Mouse (Mus musculus): Measurements from ENCODE around the gene Ak4. TPM values are rescaled to one million over a fixed set of nuclear protein-coding genes. Genes with fewer than 3 reads are reported as not detected.

Gene Ak4
- total RNA-seq, 2 experiments from 2014 or later = 0.61 TPM; not detected in 1

DNA sequence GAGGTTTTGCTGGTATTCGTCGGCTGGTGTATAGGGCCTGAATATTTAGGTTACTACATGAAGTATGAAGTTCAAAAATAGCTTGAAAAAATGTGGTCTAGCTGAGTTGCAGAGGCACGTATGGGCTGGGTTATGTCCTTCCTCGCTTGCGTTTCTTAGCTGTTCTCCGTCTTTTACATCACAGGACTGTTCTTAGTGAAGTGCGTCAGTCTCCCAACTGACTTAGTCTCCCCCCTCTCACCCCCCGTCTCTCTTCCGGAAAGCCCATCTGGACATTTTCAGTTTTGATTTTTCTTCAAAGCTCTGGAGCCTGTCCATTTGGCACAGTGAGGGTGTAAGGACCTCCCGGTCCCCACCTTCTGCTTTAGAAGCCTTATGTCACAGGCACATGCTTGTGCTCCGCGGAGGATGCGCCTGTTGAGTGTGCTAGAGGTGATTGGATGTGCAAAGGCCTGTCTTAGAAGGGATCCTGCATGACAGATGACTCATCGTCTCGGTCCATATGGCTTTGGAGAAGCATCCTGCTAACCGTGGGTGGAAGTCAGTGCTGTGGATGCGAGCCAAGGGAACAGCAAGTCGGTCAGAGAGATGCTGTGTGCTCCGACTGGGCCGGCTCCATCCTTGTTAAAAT is 31.2 kb downstream of the Ak4 start:
- no peak for ATAC-seq (replicated peaks; ENCODE audit: low FRiP score, low TSS enrichment, poor library complexity, severe bottlenecking)

DNA sequence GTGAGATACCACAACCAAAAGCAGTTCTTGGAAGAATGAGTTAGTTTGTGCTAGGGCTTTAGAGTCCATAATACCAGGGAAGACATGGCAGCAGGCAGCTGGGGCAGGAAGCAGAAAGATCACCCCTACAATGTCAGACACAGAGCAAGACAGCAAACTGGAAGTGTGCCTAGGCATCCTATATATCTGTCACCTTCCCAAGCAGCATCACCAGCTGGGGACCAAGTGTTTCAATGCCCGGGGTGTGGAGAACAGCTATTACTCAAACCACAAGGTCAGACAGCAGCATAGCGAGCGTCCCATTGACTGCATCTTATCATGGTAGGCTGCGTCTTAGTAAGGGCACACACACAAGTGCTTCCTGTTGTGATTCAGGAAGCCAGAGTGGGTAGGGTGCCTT is 32.0 kb downstream of the Ak4 start:
- no peak for ATAC-seq (replicated peaks; ENCODE audit: low FRiP score, low TSS enrichment, poor library complexity, severe bottlenecking)

DNA sequence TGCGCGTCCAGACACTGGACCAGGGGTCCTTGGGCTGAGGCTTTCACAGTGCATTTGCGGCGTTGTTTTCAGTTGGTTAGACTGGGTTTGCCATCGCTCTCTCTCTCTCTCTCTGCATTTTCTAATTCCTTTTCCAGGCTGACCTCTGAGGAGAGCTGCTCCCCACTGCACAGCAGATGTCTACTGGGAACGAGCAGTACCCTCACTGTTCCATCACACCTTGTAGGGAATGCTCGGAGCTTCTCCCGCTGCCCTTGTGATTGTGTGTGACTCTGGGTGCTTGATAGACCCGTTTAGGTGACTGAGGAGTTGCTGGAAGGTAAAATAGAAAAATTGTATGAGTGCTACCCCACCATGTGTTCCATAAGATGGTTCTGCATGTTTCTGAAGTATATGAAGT is 33.8 kb downstream of the Ak4 start:
- no peak for ATAC-seq (replicated peaks; ENCODE audit: low FRiP score, low TSS enrichment, poor library complexity, severe bottlenecking)

DNA sequence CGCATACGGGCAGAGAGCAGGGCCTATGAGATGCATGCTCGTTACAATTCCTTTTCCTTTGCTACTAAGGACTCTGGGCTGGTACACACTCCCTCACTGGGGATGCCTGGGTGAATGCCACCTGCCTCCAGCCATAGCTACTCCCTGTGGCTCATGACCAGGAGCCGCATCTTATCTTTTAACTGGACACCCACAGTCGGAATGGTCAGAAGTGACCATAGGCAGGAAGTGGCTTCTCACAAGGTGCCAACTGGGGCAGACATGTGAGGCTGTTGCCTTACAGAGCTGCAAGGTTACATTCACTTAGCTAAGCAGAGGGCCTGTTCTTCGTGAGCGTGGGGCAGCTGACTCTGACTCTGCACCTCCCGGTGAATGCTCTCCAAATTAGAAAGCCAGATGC is 38.1 kb downstream of the Ak4 start:
- ATAC-seq (replicated peaks; ENCODE audit: low FRiP score, low TSS enrichment, poor library complexity, severe bottlenecking) = no peak

DNA sequence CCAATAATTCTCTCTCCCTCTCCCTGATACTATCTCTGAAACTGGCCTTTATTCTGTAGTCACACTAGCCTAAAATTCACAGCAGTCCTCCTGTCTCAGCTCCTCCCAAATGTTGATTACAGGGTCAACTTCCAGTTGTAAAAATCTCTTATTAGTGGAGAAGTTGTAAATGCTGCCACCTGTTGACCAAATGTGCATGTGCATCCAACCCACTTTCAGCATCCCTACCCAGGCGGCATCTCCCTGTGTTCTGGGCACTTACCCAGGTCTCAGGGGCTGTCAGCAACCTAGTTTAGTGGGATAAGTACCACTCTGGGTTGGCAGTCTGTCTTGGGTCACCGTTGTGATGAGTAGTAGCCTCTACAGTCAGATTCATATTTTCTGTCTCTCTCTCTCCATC is 39.3 kb downstream of the Ak4 start:
- ATAC-seq (replicated peaks; ENCODE audit: low FRiP score, low TSS enrichment, poor library complexity, severe bottlenecking) = peak; percentile 75

DNA sequence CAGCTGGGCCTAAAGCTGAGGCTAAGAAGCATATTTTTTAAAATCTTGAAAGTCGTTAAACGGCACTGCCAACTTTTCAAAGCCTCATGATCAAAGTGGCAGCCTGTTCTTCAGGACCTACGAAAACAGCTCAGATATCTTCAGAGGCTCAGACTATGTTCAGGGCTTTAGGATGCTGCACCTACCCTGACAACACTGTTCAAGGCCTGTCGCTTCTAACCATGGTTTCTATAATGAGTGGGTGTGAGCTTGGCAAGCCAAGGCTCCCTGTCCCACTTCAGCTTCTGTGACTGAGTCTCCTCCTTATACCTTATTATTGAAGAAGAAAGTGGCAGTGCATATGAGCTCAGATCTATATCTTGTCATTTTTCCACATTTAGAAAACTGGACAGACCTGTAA is 40.3 kb downstream of the Ak4 start:
- no peak for ATAC-seq (replicated peaks; ENCODE audit: low FRiP score, low TSS enrichment, poor library complexity, severe bottlenecking)

DNA sequence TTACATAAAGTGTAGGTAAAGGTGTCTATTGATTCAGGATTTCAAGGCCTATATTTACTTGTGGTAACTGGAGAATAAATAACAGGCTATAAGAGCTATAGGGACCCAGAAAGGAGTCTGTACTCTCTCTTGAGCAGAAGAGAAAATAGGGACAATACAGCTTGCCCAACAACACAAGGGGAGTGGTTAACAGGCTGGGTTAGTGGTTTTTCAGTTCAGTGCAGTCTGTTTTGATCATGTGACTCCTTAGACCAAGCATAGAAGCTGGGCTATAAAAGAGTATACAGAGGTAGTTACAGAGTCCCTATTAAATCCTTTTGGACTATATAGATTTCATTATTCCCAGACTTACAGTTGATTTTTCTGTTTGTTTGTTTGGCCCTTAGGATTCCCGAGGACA is 41.0 kb downstream of the Ak4 start:
- no peak for ATAC-seq (replicated peaks; ENCODE audit: low FRiP score, low TSS enrichment, poor library complexity, severe bottlenecking)

DNA sequence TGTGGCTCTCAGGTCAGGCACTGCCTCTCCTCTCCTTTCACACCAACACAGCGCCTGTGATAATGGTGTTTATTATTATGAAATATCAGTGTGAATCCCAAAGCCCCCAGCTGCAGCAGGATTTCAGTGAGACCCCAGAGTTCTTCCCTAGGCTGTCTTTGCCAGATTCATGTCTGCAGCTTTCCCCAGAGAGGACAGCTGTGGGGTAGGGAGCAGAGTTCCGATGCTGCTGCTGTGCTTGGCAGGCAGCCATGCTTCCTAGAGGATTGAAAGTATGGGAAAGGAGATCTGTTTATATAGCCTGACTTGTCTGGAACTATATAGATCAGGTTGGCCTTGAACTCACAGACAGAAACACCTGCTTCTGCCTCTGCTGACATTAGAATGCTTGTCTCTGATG is 43.0 kb downstream of the Ak4 start:
- ATAC-seq (replicated peaks; ENCODE audit: low FRiP score, low TSS enrichment, poor library complexity, severe bottlenecking) = no peak

DNA sequence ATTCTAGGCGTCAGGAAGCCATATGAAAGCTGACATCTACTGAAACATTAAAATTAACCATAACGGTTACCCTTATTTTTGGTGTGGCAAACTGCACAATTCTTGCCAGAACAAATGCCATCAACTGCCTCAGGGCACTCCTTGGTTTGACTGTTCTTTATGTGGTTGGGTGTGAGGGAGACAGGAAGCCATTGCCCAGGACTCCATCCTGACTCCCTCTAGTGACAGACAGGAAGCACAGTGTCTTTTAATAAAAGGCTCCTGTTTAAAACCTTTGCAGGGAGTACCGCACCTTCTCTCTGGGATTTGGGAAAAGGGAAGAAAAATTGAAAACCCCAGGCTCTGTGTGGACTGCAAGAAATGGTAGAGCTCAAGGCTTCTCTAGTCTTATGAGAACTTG is 47.2 kb downstream of the Ak4 start:
- ATAC-seq (replicated peaks; ENCODE audit: low FRiP score, low TSS enrichment, poor library complexity, severe bottlenecking) = no peak

DNA sequence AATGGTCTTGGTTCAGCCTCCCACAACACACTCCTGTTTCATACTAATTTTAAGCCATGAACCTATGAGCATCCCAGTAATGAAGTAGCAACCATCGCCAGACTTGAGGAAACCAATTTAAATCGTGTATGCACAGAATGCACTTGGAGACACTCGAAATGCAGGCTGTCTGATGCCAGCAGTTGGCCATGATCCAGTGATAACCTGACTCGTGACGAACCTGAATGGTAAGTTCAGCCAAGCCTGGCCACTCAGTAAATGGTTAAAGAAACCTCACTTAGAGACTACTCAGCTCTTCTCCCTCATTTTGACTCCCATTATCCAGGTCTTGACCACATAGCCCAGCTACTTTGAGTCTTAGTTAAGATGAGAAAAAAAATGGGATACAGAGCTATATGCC is 50.2 kb downstream of the Ak4 start:
- ATAC-seq (replicated peaks; ENCODE audit: low FRiP score, low TSS enrichment, poor library complexity, severe bottlenecking) = no peak

DNA sequence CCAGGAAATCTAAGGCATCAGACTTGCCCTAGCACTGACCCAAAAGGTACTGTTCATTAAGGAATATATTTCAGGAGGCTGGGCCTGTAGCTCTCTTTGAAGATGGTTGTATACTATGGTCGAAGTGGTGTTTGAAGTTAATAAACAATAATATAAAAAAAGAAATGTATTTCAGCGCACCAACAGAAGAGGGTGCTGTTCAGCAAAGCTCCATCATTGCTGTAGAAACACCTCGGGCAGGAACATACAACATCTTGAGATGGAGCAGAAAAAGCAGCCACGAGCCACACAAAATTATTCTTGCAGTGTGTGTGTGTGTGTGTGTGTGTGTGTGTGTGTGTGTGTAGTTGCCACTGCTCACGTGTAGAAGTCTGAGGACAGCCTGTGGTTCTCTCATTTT is 51.5 kb downstream of the Ak4 start:
- ATAC-seq (replicated peaks; ENCODE audit: low FRiP score, low TSS enrichment, poor library complexity, severe bottlenecking) = peak; percentile 71

DNA sequence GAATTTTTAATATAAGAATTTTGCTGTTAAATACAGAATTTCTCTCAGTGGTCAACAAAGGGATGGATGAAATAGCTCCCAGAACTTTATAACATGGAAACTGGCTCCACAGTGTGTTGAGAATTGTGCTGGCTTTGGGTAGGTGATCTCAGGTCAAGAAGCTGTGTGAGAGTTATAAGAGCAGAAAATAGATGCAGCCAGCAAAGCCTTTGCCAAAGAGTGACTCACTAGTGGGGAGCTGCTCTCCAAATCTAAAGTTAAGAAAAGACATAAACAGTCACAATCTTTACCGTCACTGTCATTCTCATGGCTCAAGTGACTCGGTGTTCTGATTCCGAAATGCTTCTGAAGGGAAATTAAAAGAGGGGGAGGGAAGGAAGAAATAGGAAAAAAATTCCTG is 53.7 kb downstream of the Ak4 start:
- ATAC-seq (replicated peaks; ENCODE audit: low FRiP score, low TSS enrichment, poor library complexity, severe bottlenecking) = no peak

DNA sequence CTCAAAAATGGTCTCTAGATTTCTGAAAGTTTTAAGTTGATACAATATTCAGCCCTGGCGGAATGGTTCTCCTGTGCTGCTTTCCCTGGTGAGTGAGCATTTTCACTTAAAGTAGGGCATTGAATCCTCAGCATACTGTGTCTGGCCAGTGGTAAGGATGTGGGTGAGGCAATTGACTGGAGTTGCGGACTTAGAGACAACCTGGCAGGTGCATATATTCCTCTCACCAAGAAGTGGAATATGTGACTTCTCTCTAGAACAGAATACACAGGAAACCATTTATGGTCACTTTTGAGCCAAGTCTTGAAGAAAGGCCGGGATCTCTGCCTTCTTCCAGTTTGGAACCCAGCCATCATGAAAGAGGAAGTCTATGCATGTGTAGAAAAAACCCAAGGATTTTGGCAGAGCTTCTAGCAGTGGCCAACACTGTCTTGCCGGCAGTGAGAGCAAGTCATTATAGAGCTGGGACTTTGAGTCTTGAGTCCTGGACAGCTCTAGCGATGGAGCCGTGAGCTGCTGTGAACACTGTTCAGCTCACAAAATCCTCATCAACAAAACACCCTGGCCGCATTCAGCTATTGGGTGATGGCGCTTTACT is 71.3 kb downstream of the Ak4 start:
- ATAC-seq (replicated peaks; ENCODE audit: low FRiP score, low TSS enrichment, poor library complexity, severe bottlenecking) = no peak

DNA sequence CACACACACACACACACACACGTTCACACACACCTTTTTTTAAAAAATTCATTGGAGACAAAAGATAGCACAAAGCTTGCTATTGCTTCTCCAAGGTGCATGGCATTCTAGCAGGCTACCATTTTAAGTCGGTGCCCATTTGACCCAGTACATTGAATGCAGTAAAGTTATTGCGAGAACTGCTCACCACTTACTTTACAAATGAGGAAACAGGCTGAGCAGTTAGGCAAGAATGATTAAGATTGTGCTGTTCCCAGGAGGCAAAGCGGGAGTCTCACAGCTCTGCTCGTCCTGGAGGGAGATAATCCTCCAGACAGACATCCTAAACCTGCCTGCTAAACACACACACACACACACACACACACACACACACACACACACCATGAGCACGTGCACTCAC is 72.6 kb downstream of the Ak4 start:
- ATAC-seq (replicated peaks; ENCODE audit: low FRiP score, low TSS enrichment, poor library complexity, severe bottlenecking) = no peak

DNA sequence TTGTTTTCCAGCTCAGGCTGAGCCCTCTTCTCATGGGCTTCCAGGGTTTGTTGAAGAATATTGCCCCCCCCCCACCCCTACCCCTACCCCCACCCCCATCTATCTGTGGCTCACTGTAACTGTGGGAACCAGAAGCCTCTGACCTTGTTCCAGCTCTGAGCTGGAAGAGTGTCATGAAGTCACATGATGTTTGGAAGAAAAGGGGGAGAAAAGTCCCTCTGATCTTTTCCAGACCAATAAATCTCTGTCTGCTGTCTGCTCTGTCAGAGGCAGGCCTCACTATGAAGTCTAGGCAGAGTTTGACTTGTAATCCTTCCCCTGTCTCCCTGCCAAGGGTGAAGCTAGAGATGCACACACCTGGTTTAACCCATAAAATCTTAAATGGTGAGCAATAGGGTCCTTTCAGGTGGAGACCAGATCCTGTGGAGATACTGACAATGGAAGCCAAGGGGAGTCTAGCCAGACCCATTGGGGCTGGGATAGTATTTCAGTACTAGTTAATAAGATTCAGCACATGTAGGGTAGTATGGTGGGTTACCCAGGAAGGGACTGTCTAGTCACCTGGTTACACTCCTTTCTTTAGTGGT is 74.6 kb downstream of the Ak4 start:
- no peak for ATAC-seq (replicated peaks; ENCODE audit: low FRiP score, low TSS enrichment, poor library complexity, severe bottlenecking)

DNA sequence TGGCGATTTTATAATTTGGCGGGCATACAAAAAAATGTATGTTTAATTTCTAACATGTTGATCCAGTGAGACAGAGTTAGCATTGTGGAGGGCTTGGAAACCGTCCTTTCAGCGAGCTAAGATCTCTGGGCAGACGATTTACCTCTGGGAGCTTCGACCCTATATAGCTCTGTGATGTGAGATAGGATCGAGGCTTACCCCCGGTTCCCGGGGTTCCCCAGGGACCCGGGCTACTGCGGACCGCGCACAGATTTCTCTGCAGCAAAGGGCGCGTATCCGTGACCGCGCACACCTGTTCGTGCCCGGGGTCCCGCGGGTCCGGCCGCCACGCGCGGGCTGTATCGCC is 77.1 kb downstream of the Ak4 start:
- no peak for ATAC-seq (replicated peaks; ENCODE audit: low FRiP score, low TSS enrichment, poor library complexity, severe bottlenecking)

DNA sequence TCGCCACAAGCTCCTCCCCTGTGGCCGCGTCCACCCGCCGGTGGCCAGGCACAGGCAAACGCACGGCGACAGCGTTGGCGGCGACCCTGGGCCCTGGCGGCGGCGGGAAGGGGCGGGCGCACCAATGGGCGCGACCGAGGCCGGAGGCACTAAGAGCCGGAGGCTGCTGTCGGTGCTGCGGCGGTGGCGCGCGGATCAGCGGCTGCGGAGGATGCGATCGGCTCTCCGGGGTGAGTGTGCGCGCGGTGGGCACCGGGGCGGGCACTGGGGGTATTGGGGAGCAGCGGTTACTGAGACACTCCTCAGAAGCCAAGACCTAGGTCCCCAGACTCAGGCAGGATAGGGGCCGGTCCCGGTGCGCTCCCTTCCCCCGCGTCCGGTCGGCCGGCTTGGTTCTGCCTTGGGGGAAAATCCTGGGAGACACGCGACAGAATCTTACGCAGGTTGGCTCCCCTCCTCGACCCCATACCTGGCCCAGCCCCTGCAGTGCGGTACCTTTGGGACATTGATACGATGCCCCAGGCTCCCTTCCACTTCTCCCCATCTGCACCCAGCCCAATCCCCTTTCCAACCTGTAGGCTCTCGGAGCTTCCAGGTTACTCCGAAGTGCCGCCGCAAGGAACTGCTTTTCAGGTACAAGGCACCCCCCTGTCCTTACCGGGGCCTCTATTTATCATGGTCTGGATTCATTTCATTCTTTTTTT is 77.6 kb downstream of the Ak4 start, which contains the start of gene Dnajc6:
Gene Dnajc6 (plus strand): TSS at position 115 of the 704 bp plus-strand sequence.
- peak; percentile 63 for ATAC-seq (replicated peaks; ENCODE audit: low FRiP score, low TSS enrichment, poor library complexity, severe bottlenecking)

DNA sequence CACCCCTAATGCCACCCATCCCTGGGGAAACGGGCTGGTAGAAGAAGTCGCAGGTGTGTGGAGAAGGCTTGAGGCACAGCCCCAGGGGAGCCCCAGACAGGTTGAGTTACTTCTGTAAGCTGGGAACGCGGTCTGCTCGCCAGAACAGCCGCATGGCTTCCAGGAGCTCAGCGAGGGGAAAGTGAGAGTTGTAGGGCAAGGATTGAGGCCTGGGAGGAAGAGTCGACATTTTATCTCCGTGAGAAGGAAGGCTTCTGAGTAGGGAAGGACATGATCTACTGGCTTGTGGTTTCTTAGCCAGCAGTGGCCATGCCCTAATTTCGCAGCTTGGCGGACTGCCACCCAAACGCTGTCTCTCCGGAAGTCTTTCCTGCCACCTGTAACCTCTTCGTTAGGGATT is 78.3 kb downstream of the Ak4 start:
- ATAC-seq (replicated peaks; ENCODE audit: low FRiP score, low TSS enrichment, poor library complexity, severe bottlenecking) = peak; percentile 62

DNA sequence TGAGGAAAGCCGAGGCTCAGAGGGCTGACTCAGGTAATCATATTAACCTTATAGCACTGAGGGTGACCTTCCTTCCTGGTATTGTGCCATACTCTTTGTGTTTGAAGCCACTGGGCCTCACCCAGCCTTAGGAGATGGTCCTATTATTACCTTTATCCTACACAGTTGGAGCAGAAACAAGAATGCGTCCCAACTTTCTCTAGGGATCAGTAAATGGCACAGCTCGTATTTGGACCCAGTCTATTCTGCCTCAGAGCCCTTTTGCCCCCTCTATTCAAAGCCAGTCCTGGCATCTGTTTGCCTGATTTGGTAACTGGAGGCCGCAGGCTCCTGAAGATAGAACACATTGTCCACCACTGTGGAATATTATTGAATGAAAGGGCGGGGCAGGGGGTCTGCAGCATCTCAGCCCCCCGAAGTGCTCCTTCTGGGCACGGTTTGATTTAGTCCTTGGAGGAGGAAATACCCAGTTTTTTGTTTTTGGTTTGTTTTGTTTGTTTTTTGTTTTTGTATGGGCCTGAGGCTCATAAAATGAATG is 85.5 kb downstream of the Ak4 start:
- no peak for ATAC-seq (replicated peaks; ENCODE audit: low FRiP score, low TSS enrichment, poor library complexity, severe bottlenecking)

DNA sequence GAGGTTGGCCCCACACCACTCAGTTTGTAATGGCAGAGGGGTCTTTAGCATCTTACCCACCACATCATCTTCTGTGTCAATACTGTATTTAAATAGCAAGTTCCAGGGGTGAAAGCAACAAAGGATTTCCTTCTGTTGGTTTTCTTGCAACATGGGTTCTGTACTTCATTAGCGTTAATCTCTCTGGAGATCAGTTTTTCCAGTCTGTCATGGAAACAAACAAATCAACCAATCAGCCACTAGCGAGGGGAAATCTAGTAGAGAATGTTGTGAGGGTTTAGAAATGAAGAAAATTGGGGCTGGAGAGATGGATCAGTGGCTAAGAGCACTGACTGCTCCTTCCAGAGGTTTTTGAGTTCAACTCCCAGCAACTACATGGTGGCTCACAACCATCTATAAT is 86.9 kb downstream of the Ak4 start:
- no peak for ATAC-seq (replicated peaks; ENCODE audit: low FRiP score, low TSS enrichment, poor library complexity, severe bottlenecking)

DNA sequence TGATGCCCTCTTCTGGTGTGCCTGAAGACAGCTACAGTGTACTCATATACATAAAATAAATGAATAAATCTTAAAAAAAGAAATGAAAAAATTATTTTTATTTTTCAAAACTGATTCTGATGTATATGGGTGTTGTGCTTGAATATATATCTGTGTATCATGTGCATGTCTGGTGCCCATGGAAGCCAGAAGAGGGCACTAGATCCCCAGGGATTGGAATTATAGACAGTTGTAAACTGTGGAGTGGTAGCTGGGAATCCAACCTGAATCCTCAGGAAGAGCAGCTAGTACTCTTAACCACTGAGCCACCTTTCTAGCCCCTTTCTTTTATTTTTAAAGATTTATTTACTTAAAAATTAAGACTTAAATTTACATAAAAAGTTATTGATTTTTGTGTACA is 87.3 kb downstream of the Ak4 start:
- no peak for ATAC-seq (replicated peaks; ENCODE audit: low FRiP score, low TSS enrichment, poor library complexity, severe bottlenecking)

All from megakaryocyte-erythroid progenitor cell, adult 5-6 weeks (primary cell).